Mouse (Mus musculus): ENCODE results near the gene Eya2. TPM values are rescaled to one million over a fixed set of nuclear protein-coding genes. Genes with fewer than 3 reads are reported as not detected.

Eya2 gene
- total and polyA plus RNA-seq, 3 experiments, result not detected

DNA sequence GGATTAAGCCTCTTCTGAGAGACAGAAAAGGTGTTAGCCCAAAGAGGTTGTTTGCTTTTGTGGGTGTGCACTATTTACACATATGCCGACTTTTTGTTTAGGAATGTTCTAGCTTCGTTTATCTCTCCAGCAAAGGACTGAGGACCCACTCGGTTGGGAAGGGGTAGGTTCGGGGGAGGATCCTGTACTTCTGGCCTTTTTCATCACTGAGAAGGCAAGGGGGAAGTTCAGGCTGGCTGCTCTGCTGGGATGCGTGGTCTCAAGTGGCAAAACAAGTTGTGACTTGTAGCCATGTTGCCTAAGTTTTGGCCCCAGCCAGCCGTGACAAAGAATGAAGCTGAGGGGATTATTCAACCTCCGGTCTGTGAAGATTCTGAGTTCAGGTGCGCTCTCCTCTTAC is 6.8 kb downstream of the Eya2 start:
- Histone ChIP-seq H3K27ac (ENCODE audit: control insufficient read depth, low read depth, low read length) (no peak overlapping the region), H3K4me3 (ENCODE audit: control insufficient read depth in 1 of 2, insufficient read depth in 1 of 2, low read depth in 2 of 2, low read length in 2 of 2) (no peak overlapping the region), H3K9ac (ENCODE audit: control insufficient read depth, low read depth, low read length, poor library complexity, severe bottlenecking) (no peak overlapping the region), H3K27me3 (ENCODE audit: control insufficient read depth in 1 of 2, insufficient read depth in 2 of 2, low read length in 2 of 2) (no peaks in the 10 kb centered on the region), H3K36me3 (ENCODE audit: control insufficient read depth in 1 of 2, insufficient read depth in 2 of 2, low read length in 2 of 2) (no peaks in the 10 kb centered on the region), H3K4me1 (ENCODE audit: control insufficient read depth in 1 of 2, insufficient read depth in 2 of 2, low read length in 2 of 2) (no peaks in the 10 kb centered on the region), H3K9me3 (replicated peaks; ENCODE audit: insufficient read depth, low read length) (no peaks in the 10 kb centered on the region), H3K79me2 (ENCODE audit: control insufficient read depth, insufficient read depth, low read length, poor library complexity) (no peaks in the 10 kb centered on the region)
- no peak for TF ChIP-seq GABPA (IDR thresholded peaks at IDR 0.05; ENCODE audit: low read depth, low read length)
- no peak for TF ChIP-seq MYB (IDR thresholded peaks at IDR 0.05; ENCODE audit: low read depth, low read length)
- TF ChIP-seq TAL1 (IDR thresholded peaks at IDR 0.05; ENCODE audit: low read length), result no peak
- no peak for TF ChIP-seq MXI1 (IDR thresholded peaks at IDR 0.05; ENCODE audit: low read depth, low read length)
- no peak for TF ChIP-seq POLR2AphosphoS2 (IDR thresholded peaks at IDR 0.05; ENCODE audit: low read length)
- no peak for TF ChIP-seq USF2 (IDR thresholded peaks at IDR 0.05; ENCODE audit: borderline replicate concordance in 1 of 2, insufficient read depth in 1 of 2, low read depth in 1 of 2, low read length in 2 of 2)
- no peak for TF ChIP-seq TCF12 (IDR thresholded peaks at IDR 0.05; ENCODE audit: low read depth, low read length)
- TF ChIP-seq GATA1 (IDR thresholded peaks at IDR 0.05; ENCODE audit: low read depth, low read length), result no peak
- TF ChIP-seq BHLHE40 (IDR thresholded peaks at IDR 0.05; ENCODE audit: borderline replicate concordance, low read depth, low read length), result no peak
- DNase-seq (ENCODE audit: low read depth, low spot score), result no peak

GRCm38 (mm10) chr2:165603775-165604174 is 8.9 kb downstream of the Eya2 start:
- DNase-seq (ENCODE audit: low read depth, low spot score), result no peak
- H3K36me3 ChIP-seq (ENCODE audit: control insufficient read depth in 1 of 2, insufficient read depth in 2 of 2, low read length in 2 of 2), result no peaks in the 10 kb centered on the region
- no peaks in the 10 kb centered on the region for H3K79me2 ChIP-seq (ENCODE audit: control insufficient read depth, insufficient read depth, low read length, poor library complexity)
- H3K27ac ChIP-seq (ENCODE audit: control insufficient read depth, low read depth, low read length), result no peak overlapping the region
- no peak overlapping the region for H3K4me3 ChIP-seq (ENCODE audit: control insufficient read depth in 1 of 2, insufficient read depth in 1 of 2, low read depth in 2 of 2, low read length in 2 of 2)
- no peaks in the 10 kb centered on the region for H3K27me3 ChIP-seq (ENCODE audit: control insufficient read depth in 1 of 2, insufficient read depth in 2 of 2, low read length in 2 of 2)
- no peak for TF ChIP-seq MEF2A (IDR thresholded peaks at IDR 0.05; ENCODE audit: extremely low read depth, insufficient replicate concordance, low read depth, low read length, poor library complexity, severe bottlenecking)
- no peak for TF ChIP-seq BHLHE40 (IDR thresholded peaks at IDR 0.05; ENCODE audit: borderline replicate concordance, low read depth, low read length)
- TF ChIP-seq CHD2 (IDR thresholded peaks at IDR 0.05; ENCODE audit: low read length), result no peak
- TF ChIP-seq KAT2A (conservative IDR thresholded peaks at IDR 0.05; ENCODE audit: low read depth, low read length), result no peak
- TF ChIP-seq MAX (IDR thresholded peaks at IDR 0.05; ENCODE audit: low read length), result no peak
- no peak for TF ChIP-seq RCOR1 (IDR thresholded peaks at IDR 0.05; ENCODE audit: low read depth, low read length)
- H3K9me3 ChIP-seq (replicated peaks; ENCODE audit: insufficient read depth, low read length), result no peaks in the 10 kb centered on the region
- no peaks in the 10 kb centered on the region for H3K4me1 ChIP-seq (ENCODE audit: control insufficient read depth in 1 of 2, insufficient read depth in 2 of 2, low read length in 2 of 2)
- H3K9ac ChIP-seq (ENCODE audit: control insufficient read depth, low read depth, low read length, poor library complexity, severe bottlenecking), result no peak overlapping the region
